Mouse (Mus musculus) spleen, adult 2 months (tissue): ENCODE data around the gene Wdr49. TPM values are rescaled to one million over a fixed set of nuclear protein-coding genes. Genes with fewer than 3 reads are reported as not detected.

Source experiments
- DNase-seq, 2 experiments: peaks; one replicate each; pipeline versions ENCODE4 v3.0.0 to v3.0.0-alpha.2; 2012 to 2021; ENCODE audit warnings: low spot score in 2 of 2, low read depth in 1 of 2
- H3K27ac ChIP-seq: fragments of 200-500 bp; 2 replicates; pipeline ENCODE4 v1.5.1; 2012; ENCODE audit warnings: low read length, inconsistent platforms; ENCODE audit not compliant: insufficient read depth
- H3K27me3 ChIP-seq: fragments of 200-500 bp; 2 replicates; pipeline ENCODE4 v1.6.1; 2012; ENCODE audit warnings: mild to moderate bottlenecking, moderate library complexity, low read length, inconsistent platforms; ENCODE audit not compliant: control insufficient read depth, insufficient read depth
- H3K36me3 ChIP-seq: fragments of 200-500 bp; 2 replicates; pipeline ENCODE4 v1.6.1; 2012; ENCODE audit warnings: mild to moderate bottlenecking, low read length, inconsistent platforms; ENCODE audit not compliant: control insufficient read depth, insufficient read depth
- H3K4me1 ChIP-seq: fragments of 200-500 bp; 2 replicates; pipeline ENCODE4 v1.6.1; 2011; ENCODE audit warnings: inconsistent platforms; ENCODE audit not compliant: control insufficient read depth, insufficient read depth, insufficient read length
- H3K4me3 ChIP-seq: fragments of 200-500 bp; 2 replicates; pipeline ENCODE4 v1.5.1; 2011; ENCODE audit warnings: mild to moderate bottlenecking, inconsistent platforms; ENCODE audit not compliant: insufficient read depth, insufficient read length; ENCODE audit errors: extremely low read depth
- CTCF ChIP-seq: fragments of 200-500 bp; IDR thresholded peaks from 2 replicates; pipeline ENCODE4 v1.5.1; 2011; ENCODE audit warnings: mild to moderate bottlenecking, inconsistent platforms; ENCODE audit not compliant: insufficient read depth, insufficient read length, insufficient replicate concordance; ENCODE audit errors: extremely low read depth
- POLR2A ChIP-seq: fragments of 200-500 bp; IDR thresholded peaks from 2 replicates; pipeline ENCODE4 v1.6.1; 2011; ENCODE audit warnings: low read depth, low read length, inconsistent platforms
- WGBS: fragments of 180-500 bp; shearing (Covaris S2); methylation state at CpG from one replicate; pipeline ENCODE4 v1.1.7; 2018; 5-methylcytosine and 5-hydroxymethylcytosine counted together
- polyA plus RNA-seq: library from polyadenylated mRNA; depleted of rRNA; stranded (reverse); fragments of >200 nt; gene quantifications from 2 replicates; pipeline ENCODE4 v1.2.3, GENCODE M21; 2012

The Wdr49 gene
- polyA plus RNA-seq, 1 experiment: not detected

- DNase-seq: no peak
- Histone ChIP-seq H3K27ac (no peak overlapping the region), H3K4me1 (no peaks in the 10 kb centered on the region), H3K36me3 (no peaks in the 10 kb centered on the region), H3K27me3 (no peaks in the 10 kb centered on the region), H3K4me3 (no peak overlapping the region)
- no peak for TF ChIP-seq POLR2A
- no peak for TF ChIP-seq CTCF
- WGBS: 85% methylated on average over 3 of the region's 3 CpGs
Measured at GRCm38 (mm10) chr3:75492913-75493312, 11.0 kb upstream of the Wdr49 start.

GRCm38 (mm10) chr3:75475106-75475505 is 6.8 kb downstream of the Wdr49 start:
- H3K27me3 ChIP-seq: no peaks in the 10 kb centered on the region
- no peak for TF ChIP-seq POLR2A
- no peak for TF ChIP-seq CTCF
- no peaks in the 10 kb centered on the region for H3K36me3 ChIP-seq
- H3K4me1 ChIP-seq: no peaks in the 10 kb centered on the region
- DNase-seq: no peak
- no peak overlapping the region for H3K4me3 ChIP-seq
- WGBS: 86% methylated on average over 7 of the region's 7 CpGs
- H3K27ac ChIP-seq: no peak overlapping the region

- no peak for DNase-seq
- H3K4me3 ChIP-seq: no peak overlapping the region
- H3K4me1 ChIP-seq: no peaks in the 10 kb centered on the region
- no peak for TF ChIP-seq CTCF
- no peak for TF ChIP-seq POLR2A
- H3K27ac ChIP-seq: no peak overlapping the region
- 89% methylated on average over 7 of the region's 7 CpGs for WGBS
- no peaks in the 10 kb centered on the region for H3K27me3 ChIP-seq
- H3K36me3 ChIP-seq: no peaks in the 10 kb centered on the region
Measured at GRCm38 (mm10) chr3:75474657-75475056, 7.3 kb downstream of the Wdr49 start.

GRCm38 (mm10) chr3:75468154-75468553 is 13.8 kb downstream of the Wdr49 start:
- no peak for TF ChIP-seq POLR2A
- no peak for TF ChIP-seq CTCF
- Histone ChIP-seq H3K4me1 (no peaks in the 10 kb centered on the region), H3K27ac (no peak overlapping the region), H3K27me3 (no peaks in the 10 kb centered on the region), H3K4me3 (no peak overlapping the region), H3K36me3 (no peaks in the 10 kb centered on the region)
- WGBS: 84% methylated on average over 7 of the region's 7 CpGs
- no peak for DNase-seq

DNA sequence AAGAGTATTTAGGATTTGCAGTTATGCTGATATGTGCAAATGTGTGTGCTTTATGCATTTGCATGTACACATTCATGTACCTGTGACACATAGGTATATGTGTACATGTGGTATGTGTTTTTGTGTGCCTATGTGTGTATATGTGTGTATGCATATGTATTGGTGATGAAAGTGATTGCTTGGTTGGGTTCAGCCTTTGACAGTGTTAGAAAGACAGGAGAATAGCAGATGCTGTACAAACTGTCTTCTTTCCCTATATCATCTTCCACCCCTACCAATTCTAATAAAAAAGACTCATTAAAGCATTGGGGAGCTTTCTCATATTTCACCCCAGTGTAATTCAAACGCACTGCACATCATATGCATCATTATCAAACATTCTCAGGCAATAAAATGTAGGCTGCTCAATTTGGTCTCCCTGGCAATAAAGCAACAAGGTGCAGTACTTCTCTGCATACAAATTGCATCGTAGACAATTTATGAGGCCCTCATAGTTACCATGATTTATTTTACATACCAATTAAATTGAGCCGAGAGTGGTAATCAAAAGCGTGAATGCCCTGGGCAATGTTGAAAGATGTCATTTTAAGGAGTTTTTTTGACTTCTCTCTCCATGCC is 51.3 kb downstream of the Wdr49 start:
- Histone ChIP-seq H3K4me3 (no peak overlapping the region), H3K27me3 (no peaks in the 10 kb centered on the region), H3K27ac (no peak overlapping the region), H3K4me1 (no peaks in the 10 kb centered on the region), H3K36me3 (no peaks in the 10 kb centered on the region)
- DNase-seq: no peak
- WGBS: 84% methylated on average over 4 of the region's 4 CpGs
- TF ChIP-seq POLR2A (no peak), CTCF (no peak)

DNA sequence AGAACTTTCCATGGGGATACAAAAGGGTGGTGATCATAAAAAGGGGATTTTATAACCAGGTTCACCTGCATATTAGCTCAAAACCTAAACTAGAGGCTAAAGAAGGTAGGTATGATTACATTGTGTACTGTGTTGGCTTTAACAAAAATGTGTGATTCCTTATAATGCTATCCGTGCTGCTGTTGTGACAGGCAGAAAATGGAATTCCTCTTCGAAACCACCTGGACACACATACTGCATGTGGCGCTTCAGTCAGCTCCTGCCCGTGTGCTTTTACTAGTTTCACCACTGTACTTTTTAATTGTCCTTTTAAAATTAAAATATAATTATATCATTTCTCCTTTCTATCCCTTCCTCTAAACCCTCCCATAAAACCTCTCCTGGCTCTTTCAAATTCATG is 86.0 kb downstream of the Wdr49 start:
- H3K4me1 ChIP-seq: no peaks in the 10 kb centered on the region
- no peaks in the 10 kb centered on the region for H3K27me3 ChIP-seq
- TF ChIP-seq CTCF: no peak
- TF ChIP-seq POLR2A: no peak
- no peak overlapping the region for H3K27ac ChIP-seq
- WGBS: 93% methylated on average over 4 of the region's 4 CpGs
- no peaks in the 10 kb centered on the region for H3K36me3 ChIP-seq
- DNase-seq: no peak
- H3K4me3 ChIP-seq: no peak overlapping the region

- TF ChIP-seq CTCF (no peak), POLR2A (no peak)
- no peak overlapping the region for H3K4me3 ChIP-seq
- no peak for DNase-seq
- H3K27me3 ChIP-seq: no peaks in the 10 kb centered on the region
- H3K4me1 ChIP-seq: no peaks in the 10 kb centered on the region
- no peak overlapping the region for H3K27ac ChIP-seq
- no peaks in the 10 kb centered on the region for H3K36me3 ChIP-seq
- WGBS: 82% methylated on average over 7 of the region's 7 CpGs
Measured at GRCm38 (mm10) chr3:75395121-75395895, 86.6 kb downstream of the Wdr49 start.
